Mouse (Mus musculus) liver, embryonic 14.5 days (tissue): ENCODE results near the gene Ythdf2. TPM values are rescaled to one million over a fixed set of nuclear protein-coding genes. Genes with fewer than 3 reads are reported as not detected.
A peak's percentile ranks its signal among the peaks of the same experiment; 100 is the strongest.

Experiments
- ATAC-seq: fragments of 200-750 bp; cut with Nextera tagmentation; 2 replicates; pipeline ENCODE4 v1.8.0; 2017; ENCODE audit warnings: moderate number of reproducible peaks, mild to moderate bottlenecking, moderate library complexity; ENCODE audit not compliant: insufficient read depth
- DNase-seq, 3 experiments: peaks; one replicate each; pipeline ENCODE4 v3.0.0-alpha.2; 2012 to 2013; ENCODE audit warnings: low read depth in 3 of 3, low spot score in 3 of 3
- H3K27ac ChIP-seq: fragments of 300-500 bp; sonication (generic); 2 replicates; pipeline ENCODE4 v1.5.1; 2014; ENCODE audit warnings: moderate library complexity, mild to moderate bottlenecking, control low read depth, inconsistent platforms
- H3K27me3 ChIP-seq: fragments of 300-500 bp; sonication (generic); 2 replicates; pipeline ENCODE4 v1.6.1; 2014; ENCODE audit warnings: mild to moderate bottlenecking, low read length, moderate library complexity; ENCODE audit not compliant: control insufficient read depth, insufficient read depth
- H3K36me3 ChIP-seq: fragments of 300-500 bp; sonication (generic); replicated peaks from 2 replicates; pipeline ENCODE4 v1.6.1; 2014; ENCODE audit warnings: low read depth; ENCODE audit not compliant: control insufficient read depth, insufficient read depth
- H3K4me1 ChIP-seq, 2 experiments: fragments of 200-500 bp in 1 of 2; fragments of 300-500 bp in 1 of 2; sonication (generic) in 1 of 2; replicated peaks; 2 replicates each; pipeline ENCODE4 v1.6.1; 2012 to 2014; ENCODE audit warnings: antibody characterized with exemption in 1 of 2, inconsistent platforms in 1 of 2, low read length in 1 of 2; ENCODE audit not compliant: control insufficient read depth in 2 of 2, insufficient read depth in 2 of 2
- H3K4me2 ChIP-seq: fragments of 300-500 bp; sonication (generic); 2 replicates; pipeline ENCODE4 v1.6.1; 2014; ENCODE audit warnings: low read depth, mild to moderate bottlenecking, control low read depth, moderate library complexity
- H3K4me3 ChIP-seq, 2 experiments: fragments of 200-500 bp in 1 of 2; fragments of 300-500 bp in 1 of 2; sonication (generic) in 1 of 2; 2 replicates each; pipeline ENCODE4 v1.5.1; 2012 to 2014; ENCODE audit warnings: low read depth in 2 of 2, low read length in 2 of 2, mild to moderate bottlenecking in 2 of 2, control low read depth in 1 of 2, inconsistent platforms in 1 of 2, moderate library complexity in 1 of 2; ENCODE audit not compliant: insufficient read depth in 1 of 2
- H3K9ac ChIP-seq: fragments of 300-500 bp; sonication (generic); replicated peaks from 2 replicates; pipeline ENCODE4 v1.6.1; 2014; ENCODE audit warnings: mild to moderate bottlenecking, control low read depth, moderate library complexity
- H3K9me3 ChIP-seq: fragments of 300-500 bp; sonication (generic); 2 replicates; pipeline ENCODE4 v1.6.1; 2016; ENCODE audit warnings: low read length, mixed read lengths; ENCODE audit not compliant: control insufficient read depth
- CTCF ChIP-seq: IDR thresholded peaks from 2 replicates; pipeline ENCODE4 v1.5.1; 2016; ENCODE audit warnings: antibody characterized with exemption, low read depth, control low read depth
- EP300 ChIP-seq: IDR thresholded peaks from 2 replicates; pipeline ENCODE4 v1.6.1; 2016; ENCODE audit warnings: antibody characterized with exemption, low read depth
- WGBS: fragments of 180-500 bp; shearing (Covaris S2); extraction: QIAGEN DNeasy Blood & Tissue Kit; methylation state at CpG from one replicate; pipeline ENCODE4 v1.1.7; 2014; ENCODE audit not compliant: insufficient replicate concordance; 5-methylcytosine and 5-hydroxymethylcytosine counted together
- polyA plus RNA-seq, 2 experiments: library from polyadenylated mRNA; depleted of rRNA in 1 of 2; stranded (reverse) in 1 of 2; unstranded in 1 of 2; fragments of >200 nt; fragmentation: Nextera tagmentation in 1 of 2; extraction: Ambion mirVana in 1 of 2; gene quantifications; 2 replicates each; pipeline versions ENCODE4 v1.2.1 to v1.2.3; 2012 to 2014

Gene Ythdf2
- polyA plus RNA-seq, 2 experiments: 8.5 to 29.3 TPM

- Histone ChIP-seq H3K9ac (no peak overlapping the region), H3K27me3 (no peaks in the 10 kb centered on the region), H3K4me2 (no peak overlapping the region), H3K9me3 (no peaks in the 10 kb centered on the region), H3K4me1 (no peaks in the 10 kb centered on the region; a peak in 1 of 4 replicates), H3K27ac (no peak overlapping the region), H3K4me3 (no peak overlapping the region), H3K36me3 (no peaks in the 10 kb centered on the region)
- ATAC-seq (no peak), DNase-seq (no peak)
- TF ChIP-seq EP300: no peak
- no peak for TF ChIP-seq CTCF
- 57% methylated on average over 12 of the region's 12 CpGs for WGBS
These were observed 55.0 kb downstream of the Ythdf2 start for GRCm38 (mm10) chr4:132156941-132157622.

GRCm38 (mm10) chr4:132154877-132155670 is 57.0 kb downstream of the Ythdf2 start:
- no peak for ATAC-seq
- no peaks in the 10 kb centered on the region for H3K9me3 ChIP-seq
- no peak for TF ChIP-seq CTCF
- no peak for TF ChIP-seq EP300
- H3K27me3 ChIP-seq: no peaks in the 10 kb centered on the region
- no peak overlapping the region for H3K27ac ChIP-seq
- H3K9ac ChIP-seq: no peak overlapping the region
- H3K4me3 ChIP-seq: no peak overlapping the region
- H3K36me3 ChIP-seq: no peaks in the 10 kb centered on the region
- 7% methylated on average over 6 of the region's 6 CpGs for WGBS
- no peak for DNase-seq
- no peak overlapping the region for H3K4me2 ChIP-seq
- H3K4me1 ChIP-seq: no peaks in the 10 kb centered on the region; a peak in 1 of 4 replicates

- Histone ChIP-seq H3K4me3 (no peak overlapping the region), H3K4me2 (no peak overlapping the region), H3K9ac (no peak overlapping the region), H3K36me3 (no peaks in the 10 kb centered on the region), H3K9me3 (no peaks in the 10 kb centered on the region), H3K4me1 (no peaks in the 10 kb centered on the region; a peak in 1 of 4 replicates), H3K27me3 (no peaks in the 10 kb centered on the region; the same call in 1 of the 2 replicates), H3K27ac (no peak overlapping the region)
- DNase-seq (no peak), ATAC-seq (no peak)
- TF ChIP-seq CTCF: no peak
- no peak for TF ChIP-seq EP300
- WGBS: 31% methylated on average over 1 of the region's 1 CpGs
These were observed 60.4 kb downstream of the Ythdf2 start for GRCm38 (mm10) chr4:132151673-132152072.

GRCm38 (mm10) chr4:132146201-132146600 is 65.9 kb downstream of the Ythdf2 start:
- Histone ChIP-seq H3K27me3 (peaks cover 45% of the 10 kb centered on the region), H3K9ac (no peak overlapping the region), H3K4me2 (no peak overlapping the region), H3K4me3 (no peak overlapping the region), H3K9me3 (no peaks in the 10 kb centered on the region), H3K4me1 (no peaks in the 10 kb centered on the region), H3K27ac (no peak overlapping the region), H3K36me3 (no peaks in the 10 kb centered on the region)
- peak; percentile 49 for TF ChIP-seq CTCF
- TF ChIP-seq EP300: no peak
- DNase-seq (no peak), ATAC-seq (no peak)
- 54% methylated on average over 5 of the region's 5 CpGs for WGBS

GRCm38 (mm10) chr4:132145092-132145491 is 67.0 kb downstream of the Ythdf2 start:
- H3K9ac ChIP-seq: no peak overlapping the region
- WGBS: 13% methylated on average over 10 of the region's 10 CpGs
- H3K4me1 ChIP-seq: no peaks in the 10 kb centered on the region
- H3K36me3 ChIP-seq: no peaks in the 10 kb centered on the region
- DNase-seq (no peak), ATAC-seq (no peak)
- no peaks in the 10 kb centered on the region for H3K9me3 ChIP-seq
- TF ChIP-seq CTCF: no peak
- TF ChIP-seq EP300: no peak
- H3K4me3 ChIP-seq: no peak overlapping the region
- no peak overlapping the region for H3K27ac ChIP-seq
- H3K4me2 ChIP-seq: no peak overlapping the region
- peaks cover 47% of the 10 kb centered on the region for H3K27me3 ChIP-seq
